Mouse (Mus musculus) lung, postnatal 0 days (tissue): Measurements from ENCODE around the gene Gpr65.

Experiments used
- CTCF ChIP-seq: IDR thresholded peaks from 2 replicates; pipeline ENCODE4 v1.5.1; 2016; ENCODE audit warnings: antibody characterized with exemption, mild to moderate bottlenecking
- EP300 ChIP-seq: IDR thresholded peaks from 2 replicates; pipeline ENCODE4 v1.6.1; 2016; ENCODE audit warnings: antibody characterized with exemption, mild to moderate bottlenecking, control low read depth

DNA sequence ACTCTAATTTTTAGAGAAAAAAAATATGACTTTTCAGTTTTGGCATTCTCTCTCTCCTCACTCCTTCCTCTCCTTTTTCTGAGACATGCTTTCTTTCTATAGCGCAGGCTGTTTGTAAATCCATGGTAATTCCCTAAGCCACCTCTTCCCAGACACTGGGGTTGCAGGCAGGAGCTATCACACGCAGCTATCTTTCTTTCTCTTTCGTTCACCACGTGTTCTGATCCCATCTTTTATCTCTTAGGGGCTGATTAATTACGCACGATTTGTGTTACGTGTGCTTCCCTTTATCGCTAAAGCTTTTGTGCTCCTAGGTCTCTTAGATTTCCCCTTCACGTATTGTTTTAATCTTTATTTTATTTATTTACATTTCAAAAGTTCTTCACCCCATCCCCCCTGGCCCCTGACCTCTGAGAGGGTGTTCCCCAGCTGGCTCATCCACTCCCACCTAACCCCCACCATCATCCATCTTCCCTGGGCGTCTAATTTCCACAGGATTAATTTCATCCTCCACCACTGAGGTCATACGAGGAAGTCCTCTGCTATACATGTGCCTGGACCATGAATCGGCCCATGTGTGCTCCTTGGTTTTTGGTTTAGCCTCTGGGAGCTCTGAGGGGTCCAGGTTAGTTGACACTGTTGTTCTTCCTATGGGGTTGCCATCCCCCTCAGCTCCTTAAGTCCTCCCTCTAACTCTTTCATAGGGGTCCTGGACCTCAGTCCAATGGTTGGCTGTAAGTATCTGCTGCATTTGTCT lies 2.6 kb downstream of the Gpr65 start:
- no peak for TF ChIP-seq CTCF
- no peak for TF ChIP-seq EP300
